Mouse (Mus musculus) gastrocnemius, postnatal 36 days (tissue): ENCODE data around the gene Myo18b. TPM values are rescaled to one million over a fixed set of nuclear protein-coding genes. Genes with fewer than 3 reads are reported as not detected.

Source experiments
- DNase-seq, 2 experiments: peaks; one replicate each; pipeline ENCODE4 v3.0.0; 2022
- intact Hi-C: fragments of 180-260 bp; cut with DNase I; formaldehyde crosslinking; loops from one replicate; pipeline ENCODE4 v1.15.1; 2025
- total RNA-seq, 2 experiments: library from RNA; stranded (reverse); gene quantifications; 2 replicates each; pipeline ENCODE4 v1.2.3; 2021

Gene Myo18b
- total RNA-seq, 2 experiments from 2014 or later = 378 to 416 TPM

- DNase-seq = no peak
- intact Hi-C loops = no loop called here
Measured at GRCm38 (mm10) chr5:112761415-112762075, 134.6 kb downstream of the Myo18b start.

- intact Hi-C loops = no loop called here
- DNase-seq = no peak
Measured at GRCm38 (mm10) chr5:112755581-112755980, 140.6 kb downstream of the Myo18b start.

GRCm38 (mm10) chr5:112749634-112750033 is 146.5 kb downstream of the Myo18b start:
- no peak for DNase-seq
- intact Hi-C loops = no loop called here

- intact Hi-C loops = no loop called here
- no peak for DNase-seq
Measured at GRCm38 (mm10) chr5:112748001-112748719, 148.0 kb downstream of the Myo18b start.

- intact Hi-C loops = no loop called here
Measured at GRCm38 (mm10) chr5:112747306-112747930, 148.7 kb downstream of the Myo18b start.

GRCm38 (mm10) chr5:112745176-112745575 is 151.0 kb downstream of the Myo18b start:
- intact Hi-C loops = no loop called here
- DNase-seq = no peak

More at GRCm38 (mm10) chr5:112747306-112747930, 148.7 kb downstream of the Myo18b start:
- no peak for DNase-seq

GRCm38 (mm10) chr5:112744571-112744970 is 151.6 kb downstream of the Myo18b start:
- no peak for DNase-seq
- intact Hi-C loops = no loop called here

DNA sequence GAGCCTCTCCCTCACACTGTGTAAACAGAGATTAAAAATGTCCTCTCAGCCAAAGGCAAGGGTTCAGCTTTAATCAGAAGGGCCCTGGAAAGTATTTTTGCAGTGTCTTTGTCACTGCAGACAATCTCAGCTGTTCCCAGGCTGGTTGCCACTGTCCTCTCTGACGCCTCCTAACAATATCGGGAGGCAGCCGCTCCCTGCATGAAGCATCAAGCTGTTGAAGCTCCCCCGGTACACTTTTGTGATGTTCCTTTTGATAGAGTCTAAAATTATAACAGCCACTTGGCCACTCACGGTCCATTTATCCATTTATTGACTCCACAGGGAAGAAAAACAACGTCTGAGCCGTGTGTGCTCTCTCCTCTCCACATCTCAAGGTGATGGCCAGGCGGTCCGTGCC is 153.0 kb downstream of the Myo18b start:
- intact Hi-C loops = no loop called here
- DNase-seq = no peak

- DNase-seq = no peak
- intact Hi-C loops = no loop called here
Measured at GRCm38 (mm10) chr5:112740651-112741050, 155.5 kb downstream of the Myo18b start.

- no peak for DNase-seq
- intact Hi-C loops = no loop called here
Measured at GRCm38 (mm10) chr5:112735040-112735439, 161.1 kb downstream of the Myo18b start.

- intact Hi-C loops = no loop called here
- DNase-seq = no peak
Measured at GRCm38 (mm10) chr5:112730604-112731003, 165.6 kb downstream of the Myo18b start.

DNA sequence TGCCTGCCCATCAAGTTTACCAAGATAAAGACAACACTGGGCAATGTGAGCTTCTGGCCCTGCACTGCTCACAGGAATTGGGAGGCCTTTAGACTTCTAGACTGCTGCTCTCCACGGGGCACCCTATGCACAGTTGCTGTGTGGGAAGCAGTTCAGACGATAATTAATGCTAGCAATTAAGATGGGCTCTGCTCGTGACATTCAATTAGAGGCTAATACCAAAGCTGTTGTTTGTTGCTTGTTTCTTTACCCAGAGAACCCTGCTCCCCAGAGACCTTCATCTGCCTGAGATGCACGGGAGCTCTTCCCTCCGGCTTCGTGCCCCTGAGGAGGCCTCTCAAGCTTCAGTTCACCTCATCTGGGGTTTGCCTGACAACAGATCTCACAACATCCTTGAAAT is 167.7 kb downstream of the Myo18b start:
- no peak for DNase-seq
- intact Hi-C loops = no loop called here

- intact Hi-C loops = no loop called here
- peak; percentile 33 to 41 for DNase-seq
Measured at GRCm38 (mm10) chr5:112718655-112719306, 177.4 kb downstream of the Myo18b start.

DNA sequence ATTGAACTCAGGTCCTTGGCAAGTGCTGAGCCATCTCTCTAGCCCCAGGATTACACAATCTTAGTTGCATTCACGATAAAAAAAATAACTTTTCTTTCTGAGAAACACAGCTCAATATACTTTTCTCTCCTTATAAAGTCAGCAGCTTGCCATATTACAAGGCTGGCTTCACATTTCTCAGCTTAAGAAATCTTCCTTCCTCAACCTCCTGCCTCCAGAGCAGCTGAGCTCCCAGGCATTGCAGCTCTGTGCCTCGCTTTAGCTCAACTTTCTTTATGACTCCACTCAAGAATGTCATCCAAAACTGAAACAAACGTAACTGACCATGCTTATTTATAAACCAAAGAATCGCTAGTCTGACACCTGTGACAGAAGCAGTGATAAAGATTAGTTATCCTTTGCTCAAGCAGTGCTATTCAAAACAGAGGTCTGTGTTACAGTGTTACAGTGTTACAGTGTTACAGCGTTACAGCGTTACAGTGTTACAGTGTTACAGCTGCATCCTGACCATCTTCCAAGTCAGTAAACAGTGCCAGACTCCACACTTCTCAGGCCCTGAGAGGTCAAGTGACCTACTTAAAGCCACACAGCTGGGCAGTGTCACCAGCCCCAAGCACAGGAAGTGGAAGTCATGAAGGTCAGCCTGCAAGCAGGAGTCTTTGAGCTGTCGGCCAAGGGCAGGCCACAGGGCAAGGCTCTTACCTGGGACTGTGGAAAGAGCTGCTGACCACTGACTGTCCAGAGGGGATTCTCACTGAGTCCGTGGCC is 181.3 kb downstream of the Myo18b start:
- intact Hi-C loops = no loop called here
- no peak for DNase-seq

- no peak for DNase-seq
- intact Hi-C loops = no loop called here
Measured at GRCm38 (mm10) chr5:112709831-112710230, 186.3 kb downstream of the Myo18b start.

GRCm38 (mm10) chr5:112708441-112708840 is 187.7 kb downstream of the Myo18b start:
- intact Hi-C loops = no loop called here
- no peak for DNase-seq

DNA sequence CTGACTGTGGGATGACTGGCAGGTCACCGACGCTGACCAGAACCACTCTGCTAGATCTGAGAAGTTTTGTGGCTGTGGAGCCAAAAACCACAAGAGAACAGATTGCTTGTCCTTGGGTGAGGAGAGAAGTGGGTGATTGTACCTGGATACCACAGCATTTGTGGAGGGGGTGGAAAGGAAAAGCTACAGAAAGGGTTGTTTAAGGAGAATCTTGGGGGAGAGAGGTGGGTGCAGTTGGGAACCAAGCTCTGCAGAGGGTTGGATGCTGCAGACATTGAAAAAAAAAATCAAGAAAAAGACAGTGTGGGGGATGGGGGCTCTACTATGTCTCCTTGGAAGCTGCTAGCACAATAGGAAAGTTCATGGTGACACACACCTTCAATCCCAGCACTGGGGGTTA is 188.7 kb downstream of the Myo18b start:
- intact Hi-C loops = no loop called here
- no peak for DNase-seq

- intact Hi-C loops = no loop called here
- no peak for DNase-seq
Measured at GRCm38 (mm10) chr5:112700794-112701193, 195.4 kb downstream of the Myo18b start.

GRCm38 (mm10) chr5:112696683-112697082 is 199.5 kb downstream of the Myo18b start:
- intact Hi-C loops = no loop called here
- no peak for DNase-seq

DNA sequence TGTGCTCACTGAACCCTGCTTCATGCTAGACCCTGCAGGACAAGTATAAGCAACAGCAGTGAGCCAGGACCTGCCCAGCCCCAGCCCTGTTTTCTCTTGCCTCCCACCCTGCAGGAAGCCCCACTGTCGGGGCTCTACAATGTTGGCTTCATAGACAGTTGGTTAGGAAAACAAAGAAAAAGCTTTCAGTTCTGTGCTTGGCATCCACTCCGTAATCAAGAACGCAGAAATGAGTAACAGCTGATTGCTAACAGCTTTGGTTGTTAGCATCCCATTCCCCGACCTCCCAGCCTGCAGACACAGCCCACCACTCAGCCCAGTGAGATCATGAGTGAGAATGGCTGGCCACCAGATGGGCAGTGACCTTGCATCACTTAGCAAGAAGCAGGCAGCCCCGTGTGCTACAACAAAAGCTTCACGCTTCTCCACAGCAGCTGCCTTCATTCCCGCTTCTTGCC is 200.9 kb downstream of the Myo18b start:
- intact Hi-C loops = no loop called here
- DNase-seq = no peak
